Mouse (Mus musculus) erythroblast, embryonic 14.5 days (primary cell): ENCODE data around the gene Entpd4b.
"Not testable (repeated sequence)": the region's sequence is repeated elsewhere in the genome, so short reads cannot be mapped to it uniquely, and the experiment has no call there.

Experiments
- GATA1 ChIP-seq: IDR thresholded peaks from 2 replicates; pipeline ENCODE4 v1.6.1; 2012; ENCODE audit warnings: low read length, inconsistent platforms, mixed read lengths
- TAL1 ChIP-seq: IDR thresholded peaks from 3 replicates; pipeline ENCODE4 v1.6.1; 2012; ENCODE audit warnings: low read length, inconsistent platforms, mixed read lengths

DNA sequence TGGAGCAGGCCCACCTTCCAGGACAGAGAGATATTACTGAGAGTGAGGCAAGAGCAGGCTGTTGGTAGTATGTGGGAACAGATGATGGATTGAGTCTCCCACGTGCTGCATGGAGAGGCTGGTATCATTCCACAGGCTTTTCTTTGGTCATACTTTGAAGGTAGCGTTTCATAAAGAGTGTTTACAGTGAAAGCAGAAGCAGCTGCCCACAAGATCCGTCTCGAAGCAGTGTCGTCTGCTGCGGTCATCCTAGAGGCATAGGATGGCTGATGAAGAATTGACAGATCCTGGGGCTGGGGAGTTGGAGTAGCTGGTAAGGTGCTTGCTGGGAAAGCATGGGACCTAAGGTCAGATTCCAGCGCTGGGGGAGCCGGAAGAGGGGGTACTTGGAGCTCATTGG, 1.6 kb downstream of the Entpd4b start:
- TF ChIP-seq GATA1, TAL1: not testable (repeated sequence)
